Mouse (Mus musculus) embryo, embryonic 10 days (tissue): ENCODE results near the gene Pigc.

ENCODE experiments used
- DNase-seq: peaks from one replicate; pipeline ENCODE4 v3.0.0-alpha.2; 2015; ENCODE audit warnings: low spot score

Gene Pigc

GRCm38 (mm10) chr1:161976255-161977182 is 7.5 kb downstream of the Pigc start:
- DNase-seq, result peak; percentile 93

GRCm38 (mm10) chr1:161977331-161977730 is 8.3 kb downstream of the Pigc start:
- no peak for DNase-seq

GRCm38 (mm10) chr1:161978173-161978700 is 9.3 kb downstream of the Pigc start:
- DNase-seq, result no peak

GRCm38 (mm10) chr1:161979536-161979935 is 10.6 kb downstream of the Pigc start, which contains the start of gene 4930558K02Rik:
4930558K02Rik (minus strand) TSS chr1:161979636.
- no peak for DNase-seq

GRCm38 (mm10) chr1:161980046-161980445 is 11.1 kb downstream of the Pigc start:
- no peak for DNase-seq

GRCm38 (mm10) chr1:161980626-161981298 is 11.8 kb downstream of the Pigc start:
- DNase-seq, result no peak

GRCm38 (mm10) chr1:161983451-161983850 is 14.5 kb downstream of the Pigc start:
- DNase-seq, result no peak

GRCm38 (mm10) chr1:161983979-161984566 is 15.1 kb downstream of the Pigc start:
- peak; percentile 54 for DNase-seq

GRCm38 (mm10) chr1:161990684-161991578 is 21.9 kb downstream of the Pigc start:
- DNase-seq, result peak; percentile 40

- no peak for DNase-seq
Measured at GRCm38 (mm10) chr1:161991846-161992245, 22.9 kb downstream of the Pigc start.

GRCm38 (mm10) chr1:161992389-161992788 is 23.4 kb downstream of the Pigc start:
- no peak for DNase-seq

GRCm38 (mm10) chr1:161998781-161999180 is 29.8 kb downstream of the Pigc start:
- no peak for DNase-seq

GRCm38 (mm10) chr1:161999338-161999737 is 30.4 kb downstream of the Pigc start:
- no peak for DNase-seq

GRCm38 (mm10) chr1:161999882-162000371 is 30.9 kb downstream of the Pigc start:
- DNase-seq, result peak; percentile 86

- DNase-seq, result no peak
Measured at GRCm38 (mm10) chr1:162001328-162001727, 32.3 kb downstream of the Pigc start.

GRCm38 (mm10) chr1:162003729-162004517 is 34.9 kb downstream of the Pigc start:
- no peak for DNase-seq

GRCm38 (mm10) chr1:162004518-162004780 is 35.5 kb downstream of the Pigc start:
- no peak for DNase-seq

GRCm38 (mm10) chr1:162004821-162005770 is 36.1 kb downstream of the Pigc start:
- peak; percentile 77 for DNase-seq

- DNase-seq, result no peak
Measured at GRCm38 (mm10) chr1:162006109-162006508, 37.1 kb downstream of the Pigc start.
